Mouse (Mus musculus) c-Kit-positive CD71-positive TER-119-positive erythroid progenitor cells, embryonic 14.5 days (primary cell): Measurements from ENCODE around the gene Zmiz1.

Experiments
- DNase-seq: peaks from one replicate; pipeline ENCODE4 v3.0.0-alpha.2; 2013; ENCODE audit warnings: low spot score

Zmiz1 gene

DNA sequence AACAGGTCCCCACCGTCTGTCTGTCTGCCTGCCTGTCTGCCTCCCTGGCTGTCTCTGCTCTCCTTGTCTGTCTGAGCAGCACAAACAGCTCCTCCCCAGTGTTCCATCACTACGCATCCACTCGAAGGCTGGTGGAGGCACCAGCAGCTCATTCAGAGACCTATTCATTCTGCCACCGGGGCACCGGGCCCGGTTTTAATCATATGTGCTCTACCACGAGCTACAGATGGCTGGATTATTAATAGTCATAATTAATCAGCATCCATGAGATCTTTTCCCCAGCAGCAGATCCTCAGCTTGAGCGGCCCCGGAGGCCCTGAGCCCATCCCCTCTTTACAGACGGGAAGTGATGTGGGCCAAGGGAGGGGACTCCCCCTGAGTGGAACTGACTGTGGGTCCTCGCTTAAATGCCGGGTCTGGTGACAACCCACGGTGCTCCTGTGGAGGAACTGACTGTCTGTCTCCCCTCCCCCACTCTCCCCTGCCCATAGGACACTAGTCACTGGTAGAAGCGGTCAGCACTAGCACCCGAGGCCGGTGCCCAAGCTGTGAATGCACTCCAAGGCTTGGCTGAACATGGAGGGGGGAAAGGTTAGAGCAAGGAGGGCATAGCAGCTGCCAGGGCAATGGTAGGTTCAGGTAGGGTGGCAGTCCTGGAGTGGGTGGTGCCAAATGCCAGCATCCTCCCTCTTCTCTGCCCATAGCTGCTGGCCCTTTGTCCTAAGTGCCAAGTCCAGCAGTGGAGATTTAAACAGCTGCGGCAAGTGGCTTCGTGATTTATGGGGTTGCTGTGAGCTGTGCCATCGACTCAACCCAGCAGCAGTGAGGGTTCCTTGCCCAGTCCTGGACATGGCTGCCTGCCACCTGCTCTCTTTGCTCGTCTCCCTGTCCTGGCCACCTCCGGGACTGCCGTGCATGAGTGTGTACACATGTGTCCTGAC lies 34.6 kb downstream of the Zmiz1 start:
- no peak for DNase-seq

DNA sequence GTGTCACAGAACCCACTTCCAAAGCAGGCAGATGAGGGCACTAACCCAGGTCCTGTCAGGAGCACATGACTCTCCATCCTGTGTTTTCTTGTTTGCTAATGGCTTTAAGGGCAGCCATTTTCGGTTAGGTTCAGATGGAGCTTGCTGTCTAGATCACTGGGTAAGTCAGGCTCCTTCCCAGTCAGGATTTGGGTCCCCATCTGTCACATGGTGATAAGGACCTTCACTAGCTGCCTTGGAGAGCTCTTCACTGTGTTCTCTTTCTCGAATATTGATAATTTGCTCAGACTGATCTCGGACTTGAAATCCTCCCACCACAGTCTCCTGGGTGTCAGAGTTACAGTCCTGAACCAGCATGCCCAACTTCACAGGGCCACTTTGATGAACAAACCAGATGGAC lies 35.8 kb downstream of the Zmiz1 start:
- DNase-seq = peak; percentile 56

DNA sequence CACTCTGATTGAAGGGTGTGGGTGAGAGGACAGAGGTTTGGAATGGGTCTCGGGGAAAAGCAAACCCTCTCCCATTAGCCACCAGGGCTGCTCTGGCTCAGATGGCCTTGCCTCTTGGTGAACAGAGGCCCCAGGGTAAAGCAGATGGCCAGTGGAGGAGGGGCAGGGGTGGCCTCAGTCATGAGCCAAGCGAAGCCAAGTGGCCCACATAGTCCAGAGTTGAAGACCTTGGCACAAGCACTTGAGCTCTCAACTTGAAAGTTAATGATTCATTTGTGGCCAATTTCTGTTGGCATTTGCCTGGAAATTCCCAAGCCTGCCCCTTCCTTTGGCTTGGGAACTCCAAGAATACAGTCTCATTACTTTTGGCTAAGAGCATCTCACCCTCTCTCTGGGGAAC lies 37.1 kb downstream of the Zmiz1 start:
- no peak for DNase-seq

DNA sequence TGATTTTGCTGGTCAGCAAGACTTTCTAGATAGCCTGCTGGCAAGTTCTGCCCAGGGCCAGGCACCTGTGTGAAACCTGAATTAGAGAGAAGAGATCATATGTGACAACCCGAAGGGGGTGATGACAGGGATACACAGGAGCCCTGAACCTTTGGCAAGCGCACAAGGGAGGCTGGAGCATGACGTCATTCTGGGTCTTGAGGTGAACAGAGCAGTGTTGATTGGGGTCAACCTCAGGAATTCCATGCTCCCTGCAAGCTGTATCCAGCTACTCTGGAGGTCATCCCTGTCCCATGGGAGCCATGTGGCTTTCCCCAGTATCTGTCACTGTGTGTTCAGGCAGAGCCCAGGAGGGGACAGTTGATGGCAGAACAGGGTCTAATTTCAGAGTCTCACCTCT lies 38.0 kb downstream of the Zmiz1 start:
- DNase-seq = no peak

DNA sequence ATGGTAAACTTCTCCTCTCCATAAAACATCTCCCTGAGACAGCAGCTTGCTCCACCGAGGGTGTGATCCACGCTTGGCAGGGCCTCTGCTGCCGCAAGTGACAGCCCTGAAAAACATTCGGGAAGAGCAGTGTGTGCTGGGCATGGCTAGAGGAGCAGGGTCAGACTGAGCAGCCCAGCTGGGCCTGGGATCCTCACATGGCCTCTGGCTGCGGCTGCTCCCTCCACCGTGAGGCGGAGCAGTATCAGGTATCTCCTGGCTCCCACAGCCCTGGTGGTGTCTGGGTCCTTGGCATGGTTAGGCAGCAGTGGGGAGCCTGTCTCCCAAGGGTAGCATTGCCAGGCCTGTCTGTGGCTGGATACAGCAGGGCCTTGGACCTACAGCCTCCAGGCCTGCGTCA lies 38.6 kb downstream of the Zmiz1 start:
- DNase-seq = no peak

DNA sequence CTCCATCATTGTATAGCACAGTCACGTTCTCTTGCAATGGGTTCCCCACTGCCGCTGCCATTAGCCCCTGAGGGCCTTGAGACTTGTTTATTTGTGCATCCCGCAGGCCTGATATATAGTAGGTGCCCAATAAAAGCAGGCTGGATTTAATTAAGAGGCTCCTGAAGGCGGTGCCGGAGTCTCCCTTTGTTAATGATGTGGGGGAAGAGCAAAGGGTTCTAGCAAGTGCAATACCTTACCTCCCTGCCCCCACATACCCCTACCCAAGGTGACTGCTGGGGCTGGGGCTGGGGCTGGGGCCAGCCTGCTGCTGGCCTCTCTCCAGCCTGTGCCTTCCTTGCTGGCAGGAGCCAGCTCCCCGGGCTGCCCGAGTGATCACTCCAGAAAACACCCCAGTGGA lies 39.4 kb downstream of the Zmiz1 start:
- no peak for DNase-seq

DNA sequence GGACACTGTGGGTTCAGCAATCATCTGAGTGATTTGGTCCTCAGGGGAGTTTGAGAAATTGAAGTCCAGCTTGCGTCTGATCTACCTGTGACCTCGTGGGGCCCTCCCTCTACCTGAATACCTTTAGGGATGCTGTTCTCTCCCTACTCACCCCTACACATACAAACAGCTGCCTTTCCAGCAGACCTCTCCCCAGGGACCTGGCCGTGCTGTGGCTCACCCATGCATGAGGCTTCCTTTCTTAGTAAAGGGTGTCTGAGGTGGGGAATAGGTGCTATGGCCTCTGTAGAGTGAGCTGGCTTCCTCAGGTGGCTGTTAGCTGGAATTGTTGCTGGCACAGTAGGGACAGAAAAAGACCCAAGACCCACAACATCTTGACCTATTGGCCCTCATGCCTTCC lies 40.5 kb downstream of the Zmiz1 start:
- no peak for DNase-seq

DNA sequence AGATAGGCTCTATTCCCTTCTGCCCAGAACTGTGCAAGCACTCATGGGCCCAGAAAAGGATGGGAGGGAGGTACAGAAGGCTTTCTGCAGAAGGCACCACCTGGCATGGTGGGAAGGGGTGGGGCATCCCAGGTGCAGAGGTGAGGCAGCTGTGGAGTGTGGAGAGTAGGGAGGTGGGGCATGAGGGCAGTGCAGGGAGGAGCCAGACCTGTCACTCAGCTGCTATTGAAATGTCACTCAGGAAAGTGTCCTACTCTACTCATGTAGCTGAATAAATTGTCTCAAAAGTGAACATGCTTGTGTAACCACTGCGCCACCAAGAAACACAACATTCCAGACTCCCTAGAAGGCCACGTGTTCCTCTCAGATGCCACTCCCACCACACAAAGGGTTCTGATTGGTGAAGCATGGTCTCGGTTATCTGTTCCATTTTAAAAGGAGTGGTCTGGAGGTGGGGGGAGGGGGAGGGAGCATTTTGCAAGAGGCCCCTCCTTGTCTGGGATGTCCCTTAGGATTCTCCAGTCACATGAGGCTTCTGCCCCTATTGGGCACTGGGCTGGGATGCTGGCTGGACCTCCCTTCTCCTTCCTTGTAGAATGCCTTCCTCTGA lies 41.6 kb downstream of the Zmiz1 start:
- no peak for DNase-seq

DNA sequence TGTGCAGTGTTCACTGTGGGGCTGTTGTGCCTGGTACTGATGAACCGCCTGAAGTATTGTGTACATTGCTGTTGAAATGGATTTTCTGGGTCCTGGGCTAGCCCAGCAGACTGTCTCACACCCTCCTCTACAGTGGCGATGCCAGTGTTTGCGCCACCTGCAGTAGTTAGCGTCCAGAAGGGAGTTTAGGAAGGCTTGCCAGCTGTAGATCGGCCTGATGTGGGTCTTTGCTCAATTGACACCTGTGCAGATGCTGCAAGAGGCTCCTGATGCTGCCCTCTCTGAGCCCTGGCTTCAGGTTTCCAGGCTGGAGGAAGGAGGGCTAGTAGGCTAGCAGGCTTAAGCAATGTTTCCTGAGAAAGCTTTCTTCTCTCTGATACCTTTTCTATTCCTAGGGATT lies 42.5 kb downstream of the Zmiz1 start:
- no peak for DNase-seq

DNA sequence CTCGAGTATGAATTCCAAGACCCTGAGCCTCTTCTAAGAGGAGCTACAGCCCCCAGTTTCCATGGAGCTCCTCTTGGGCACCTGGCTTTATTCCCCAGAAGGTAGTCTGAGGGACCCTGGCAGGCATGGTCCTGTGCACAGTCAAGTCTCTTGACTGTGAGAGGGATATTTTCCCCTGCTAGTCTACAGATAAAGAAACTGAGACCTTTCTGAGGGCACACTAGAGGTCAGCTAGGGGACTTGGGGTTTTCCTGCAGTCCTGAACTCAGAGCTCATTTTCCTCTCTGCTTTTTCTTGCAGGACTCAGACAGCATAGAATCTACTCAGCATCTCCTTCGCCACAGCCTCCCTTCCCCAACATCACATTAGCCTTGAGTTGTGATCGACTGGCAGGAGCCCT lies 43.4 kb downstream of the Zmiz1 start:
- DNase-seq = no peak

DNA sequence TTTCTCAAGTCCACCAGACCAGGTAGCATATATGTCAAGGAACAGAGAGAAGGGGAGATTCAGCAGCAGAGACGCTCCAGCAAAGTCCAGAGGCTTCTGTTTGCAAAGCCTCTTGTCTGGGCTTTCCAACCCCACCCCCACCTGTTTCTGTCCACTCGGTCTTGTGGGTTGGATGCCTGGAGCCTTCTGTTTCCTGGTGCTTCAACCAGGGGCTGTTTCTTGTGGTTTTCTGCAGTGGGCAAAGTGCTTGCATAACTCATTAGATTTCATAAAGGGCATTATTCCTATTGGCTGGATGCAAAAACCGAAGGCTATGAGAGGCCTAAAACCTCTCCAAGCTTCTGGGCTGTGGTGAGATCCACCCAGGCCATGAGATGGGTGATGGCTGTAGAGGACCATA lies 45.3 kb downstream of the Zmiz1 start:
- DNase-seq = no peak

DNA sequence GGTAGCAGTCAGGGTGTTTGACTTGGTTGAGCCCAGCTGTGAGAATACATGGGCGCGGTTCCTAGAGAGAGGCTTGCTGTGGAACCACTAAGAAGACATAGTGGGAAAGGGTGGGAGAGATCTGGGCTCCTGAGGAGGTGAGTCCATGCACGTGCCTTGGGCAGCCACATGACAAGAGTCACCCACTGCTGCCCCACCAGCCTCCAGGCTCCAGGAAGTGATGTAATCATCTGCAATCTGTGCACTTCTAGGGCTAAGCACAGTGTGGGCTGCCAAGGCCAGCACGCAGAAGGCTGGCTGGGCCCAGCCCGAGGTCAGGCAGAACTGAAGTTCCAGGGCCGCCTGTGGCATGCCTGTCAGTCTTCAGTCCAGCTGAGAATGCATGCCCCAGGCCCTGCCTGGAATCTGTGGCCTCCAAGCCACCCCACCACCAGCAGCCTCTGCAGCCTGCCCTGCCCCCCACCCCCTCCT lies 46.3 kb downstream of the Zmiz1 start:
- no peak for DNase-seq

DNA sequence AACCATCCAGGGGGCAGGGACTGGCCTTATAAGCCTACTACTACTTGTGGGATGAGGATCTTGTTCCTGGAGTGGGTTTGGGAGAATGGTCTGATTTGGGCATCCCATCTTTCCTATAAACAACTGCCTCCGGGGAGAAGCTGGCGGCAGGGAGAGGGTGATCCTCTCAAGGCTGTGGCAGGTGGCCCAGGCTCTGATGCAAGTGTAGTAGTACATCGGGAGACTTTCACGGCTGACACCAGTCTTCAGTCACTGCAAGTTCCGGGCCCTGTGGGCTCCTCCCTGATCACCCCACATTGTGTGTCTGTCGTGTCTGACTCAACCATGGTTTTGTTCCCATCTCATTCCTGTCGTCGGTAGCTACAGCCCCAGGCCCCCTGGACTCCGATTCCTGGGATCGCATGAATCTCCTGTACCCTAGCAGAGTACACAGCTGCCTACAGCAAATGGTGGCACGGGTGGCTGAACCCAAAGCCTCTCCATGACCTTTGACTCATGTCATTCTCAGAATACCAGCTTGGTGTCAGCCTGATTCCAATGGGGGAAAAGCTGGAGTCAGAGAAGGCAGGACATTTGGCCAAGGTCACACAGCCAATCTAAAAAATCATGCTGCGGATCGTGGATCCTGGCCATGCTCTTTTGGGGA lies 49.2 kb downstream of the Zmiz1 start:
- DNase-seq = no peak

DNA sequence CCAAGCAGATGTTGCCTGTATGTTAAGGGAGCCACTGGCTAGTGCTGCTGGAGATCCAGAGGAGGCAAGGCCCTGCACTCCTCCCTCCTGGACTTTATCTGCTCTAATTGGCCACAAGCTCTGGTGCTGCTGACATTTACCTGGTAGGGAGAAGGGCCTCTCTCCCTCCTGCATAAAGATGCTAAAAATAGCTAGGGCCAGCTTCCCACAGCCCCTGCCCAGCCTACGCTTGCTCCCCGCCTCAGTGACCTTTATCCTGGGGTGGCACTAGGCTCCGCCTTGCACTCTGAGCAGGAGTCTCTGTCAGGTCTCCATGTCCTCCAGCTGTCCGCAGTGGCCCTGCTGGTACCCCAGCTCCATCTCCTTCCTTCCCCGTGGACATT lies 49.8 kb downstream of the Zmiz1 start:
- no peak for DNase-seq

DNA sequence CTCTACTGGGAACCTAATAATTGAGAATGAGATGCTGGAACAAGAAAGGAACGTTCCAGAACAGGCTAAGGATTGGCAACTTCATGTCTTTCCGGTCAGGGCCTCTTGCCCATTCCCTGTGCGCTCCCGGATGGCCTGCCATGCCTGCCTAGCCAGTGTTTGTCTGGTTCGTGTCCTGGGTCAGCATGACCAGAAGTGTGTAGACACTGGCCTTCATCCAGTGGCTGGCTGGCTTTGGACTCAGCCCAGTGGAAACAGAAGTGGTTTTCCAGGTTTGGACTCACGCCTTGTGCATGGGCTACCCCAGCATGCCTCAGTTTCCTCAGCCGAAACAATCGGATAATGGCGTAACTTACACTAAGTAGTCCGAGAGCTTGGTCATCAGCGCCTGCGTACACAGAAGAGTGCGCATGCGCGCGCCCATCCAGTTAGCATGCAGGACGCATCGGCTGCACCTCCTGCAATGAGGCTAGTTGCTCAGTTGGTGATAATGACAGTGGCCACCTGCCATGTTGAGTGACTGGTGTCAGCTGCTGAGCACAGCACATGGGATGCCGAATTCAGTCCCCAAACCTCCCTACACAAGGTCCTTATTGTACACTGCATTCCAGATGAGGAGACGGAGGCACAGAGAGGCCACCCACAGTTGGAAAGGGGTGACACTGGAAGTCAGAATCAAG lies 50.6 kb downstream of the Zmiz1 start:
- DNase-seq = no peak

DNA sequence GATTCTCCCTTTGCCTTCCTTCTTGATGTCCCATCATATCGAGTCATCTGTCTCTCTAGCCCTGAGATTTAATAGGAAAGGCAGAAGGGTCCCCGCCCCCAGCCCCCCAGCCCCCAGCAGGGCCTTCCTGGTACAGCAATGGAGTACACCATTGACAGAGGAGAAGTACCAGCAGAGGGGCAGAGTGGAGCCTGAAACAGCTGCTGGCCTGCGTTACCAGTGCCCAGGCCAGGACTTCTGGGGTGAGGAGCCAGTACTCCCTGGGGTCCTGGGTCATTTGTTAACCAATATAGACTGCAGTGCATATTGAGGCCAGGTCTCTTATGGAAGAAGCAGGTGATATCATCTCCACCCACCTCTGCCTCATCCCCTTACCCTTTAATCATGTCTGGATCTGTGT lies 51.4 kb downstream of the Zmiz1 start:
- DNase-seq = no peak

DNA sequence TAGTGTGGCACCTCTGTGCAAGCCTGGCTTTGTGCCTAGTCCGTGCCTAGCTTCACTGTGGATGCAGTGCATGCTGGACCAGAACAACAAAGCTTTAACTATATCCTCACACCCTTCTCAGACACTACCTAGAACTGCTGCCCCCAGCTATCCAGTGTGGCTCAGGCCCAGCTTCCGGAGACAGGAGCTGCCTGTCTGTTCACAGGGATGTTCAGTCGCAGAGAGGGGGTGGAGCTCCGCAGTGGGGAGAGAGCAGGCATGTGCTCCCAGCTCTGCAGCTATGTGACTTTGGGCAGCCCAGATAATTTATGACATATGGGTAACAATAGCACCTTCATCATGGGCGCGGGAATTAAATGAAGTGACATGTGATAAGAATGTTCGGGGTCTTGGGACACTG lies 52.0 kb downstream of the Zmiz1 start:
- DNase-seq = no peak

DNA sequence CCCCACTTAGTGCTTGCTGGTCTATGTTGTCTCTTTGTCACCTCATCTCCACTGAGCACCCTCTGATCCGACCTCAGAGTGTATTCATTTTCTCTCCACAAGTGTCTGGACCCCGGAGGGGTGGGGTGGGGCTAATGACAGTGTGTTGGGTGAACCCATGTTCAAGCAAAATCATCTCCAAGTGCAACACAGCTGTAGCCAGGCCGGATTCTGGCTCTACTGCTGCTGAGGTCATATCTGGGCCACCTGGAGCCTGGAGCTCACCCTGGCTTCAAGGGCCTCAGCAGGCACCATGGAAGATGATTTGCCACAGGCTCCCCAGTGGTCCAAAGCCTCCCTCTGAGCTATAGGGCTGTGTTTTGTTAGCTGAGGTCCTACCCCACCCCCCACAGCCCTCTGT lies 52.6 kb downstream of the Zmiz1 start:
- no peak for DNase-seq

DNA sequence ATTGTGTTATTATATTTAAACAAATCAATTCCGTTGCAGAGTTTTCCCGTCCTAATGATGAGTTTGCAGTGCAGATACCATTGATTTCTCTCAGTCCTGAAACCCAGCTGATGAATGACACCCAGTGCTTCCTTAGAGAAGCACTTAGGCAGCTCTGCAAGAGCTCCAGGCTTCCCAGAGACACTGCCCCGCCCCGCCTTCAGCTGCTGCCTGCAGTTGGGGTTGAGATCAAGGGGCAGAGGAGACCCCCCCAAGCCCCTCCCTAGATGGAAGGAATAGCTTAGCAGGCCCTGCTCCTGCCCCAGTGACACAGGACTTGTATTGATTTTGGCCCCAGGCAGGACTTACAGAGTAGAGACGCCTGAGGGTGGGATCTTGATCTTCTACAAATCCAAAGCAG lies 53.0 kb downstream of the Zmiz1 start:
- DNase-seq = no peak

DNA sequence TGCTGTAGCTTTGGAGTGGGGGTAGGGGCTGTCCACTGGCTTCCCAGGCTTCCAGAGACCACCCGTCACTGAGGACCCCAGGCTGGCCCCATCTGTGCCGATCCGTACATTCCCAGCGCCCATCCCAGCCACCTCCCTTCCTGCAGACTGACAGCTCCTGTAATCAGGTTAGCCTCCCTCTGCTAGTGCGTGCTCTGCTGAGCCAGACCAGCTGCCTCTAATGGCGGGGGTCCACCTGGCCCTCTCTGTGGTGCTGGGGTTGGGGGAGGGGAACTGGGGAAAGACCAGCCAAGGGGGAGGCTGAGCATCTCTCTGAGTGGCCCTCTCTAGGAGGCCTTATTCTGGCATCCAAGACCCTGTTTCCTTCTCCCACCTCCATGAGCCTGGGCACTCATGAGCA lies 53.8 kb downstream of the Zmiz1 start:
- DNase-seq = no peak

DNA sequence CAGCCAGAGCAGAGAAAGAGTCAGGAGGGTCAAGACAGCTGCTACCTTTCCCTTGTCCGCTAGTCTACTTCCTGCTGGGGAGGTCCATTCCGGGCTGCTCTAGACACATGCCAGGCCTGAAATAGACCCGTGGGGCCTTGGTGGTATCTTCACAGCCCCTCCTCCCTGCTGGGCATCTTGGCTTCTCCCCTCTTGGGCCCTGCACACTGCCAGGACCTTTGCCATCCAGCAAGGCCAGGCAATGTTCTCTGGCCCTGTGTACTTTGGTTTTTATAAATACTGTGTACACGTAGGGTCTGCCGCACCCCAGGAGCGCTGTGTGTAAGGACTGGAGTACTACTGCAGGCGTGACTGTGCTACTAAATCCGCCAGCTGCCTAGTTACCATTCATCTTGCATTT lies 54.5 kb downstream of the Zmiz1 start:
- no peak for DNase-seq

DNA sequence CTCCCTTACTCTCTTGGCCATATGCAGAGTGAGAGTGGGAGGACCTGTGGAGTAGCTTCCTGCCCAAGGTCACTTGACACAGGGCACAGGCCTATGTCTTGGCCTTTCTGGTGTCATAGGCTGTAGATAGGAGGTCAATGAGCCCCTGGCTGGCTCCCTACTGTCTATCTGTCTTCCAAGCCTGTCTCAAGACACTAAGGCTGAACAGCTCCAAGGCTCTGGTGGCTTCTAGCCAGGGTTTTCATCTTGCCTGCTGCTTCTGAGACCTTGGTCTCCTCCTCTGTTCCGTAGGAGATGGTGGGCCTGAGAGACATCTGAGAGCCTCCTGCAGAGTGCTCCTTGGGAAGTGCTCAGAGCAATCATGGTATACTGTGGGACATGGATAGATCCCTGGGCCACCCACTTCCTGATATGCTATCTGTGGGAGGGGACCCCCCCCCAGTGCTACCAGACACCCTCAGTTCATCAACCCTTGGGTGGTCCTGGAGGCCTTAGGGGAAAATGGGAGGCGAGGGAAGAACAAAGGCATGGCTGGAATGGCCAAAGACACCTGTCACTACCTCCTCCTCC lies 56.0 kb downstream of the Zmiz1 start:
- DNase-seq = no peak
